Mouse (Mus musculus) megakaryocyte, embryonic 14.5 days (primary cell): ENCODE data around the gene Gm17545.

Experiments
- FLI1 ChIP-seq: IDR thresholded peaks from 2 replicates; pipeline ENCODE4 v1.6.1; 2012; ENCODE audit warnings: low read length, inconsistent platforms, mixed read lengths
- GATA1 ChIP-seq: IDR thresholded peaks from 3 replicates; pipeline ENCODE4 v1.6.1; 2012; ENCODE audit warnings: mixed read lengths, low read length, inconsistent platforms, borderline replicate concordance

DNA sequence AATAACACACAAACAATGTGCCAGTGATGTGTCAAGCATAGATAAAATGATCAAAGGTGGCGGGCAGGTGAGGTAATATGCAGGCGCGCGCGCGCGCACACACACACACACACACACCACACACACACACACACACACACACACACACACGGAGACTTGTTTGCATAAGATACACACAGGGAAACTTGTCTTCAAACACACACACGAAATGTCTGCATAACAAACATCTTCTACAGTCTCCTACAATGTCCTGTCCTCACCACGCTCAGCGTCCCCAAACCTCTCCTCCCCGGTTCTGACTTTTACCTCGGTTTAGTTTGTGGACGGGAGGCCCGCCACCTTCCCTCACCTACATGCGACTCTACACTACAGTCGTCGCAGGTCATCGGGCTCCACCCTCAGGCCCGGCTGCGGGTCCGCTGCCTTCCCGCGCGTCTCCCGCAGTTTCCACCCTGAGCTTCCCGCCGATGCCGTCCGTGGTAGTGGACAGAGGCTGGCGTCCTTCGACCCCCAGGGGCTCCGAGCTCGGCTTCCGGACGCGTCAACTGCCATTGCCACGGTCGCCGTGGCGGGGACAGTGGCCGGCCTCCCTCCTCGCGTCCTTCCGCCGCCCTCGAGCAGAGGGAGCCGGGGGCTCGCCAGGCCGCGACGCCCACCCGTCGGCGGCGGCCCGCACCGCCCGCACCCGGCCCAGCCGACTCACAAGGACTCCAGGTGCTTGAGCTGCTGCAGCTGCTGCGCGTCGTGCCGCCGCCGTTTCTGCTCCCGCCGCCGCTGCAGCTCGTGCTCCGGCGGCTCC lies 13.5 kb downstream of the Gm17545 start:
- TF ChIP-seq GATA1, result no peak
- no peak for TF ChIP-seq FLI1
